Mouse (Mus musculus): ENCODE results near the gene Gm20388. TPM values are rescaled to one million over a fixed set of nuclear protein-coding genes. Genes with fewer than 3 reads are reported as not detected.

Gene Gm20388
- polyA plus RNA-seq, 1 experiment = 49.7 TPM

DNA sequence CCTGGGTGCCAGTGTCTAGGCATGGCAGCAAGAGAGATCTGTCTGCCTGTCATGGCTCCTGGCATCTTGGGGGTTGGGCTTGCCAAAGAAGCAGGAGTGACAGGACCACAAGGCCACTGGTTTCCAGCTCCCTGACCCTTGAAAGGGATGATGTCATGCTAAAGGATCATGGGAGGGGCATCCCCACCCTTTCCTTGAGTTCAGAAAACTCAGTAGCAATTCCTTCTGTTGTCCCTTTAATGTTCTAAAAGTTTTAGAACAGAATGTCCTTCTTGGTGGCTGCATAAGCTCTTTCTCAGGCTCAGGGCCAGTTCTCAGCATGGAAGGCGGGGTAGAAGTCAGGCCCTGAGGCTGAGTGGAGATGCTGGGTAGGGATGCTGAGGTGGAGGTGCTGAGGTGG, 262.6 kb downstream of the Gm20388 start:
- 88% methylated on average over 1 of the region's 1 CpGs for WGBS
- DNase-seq = no peak
- H3K4me1 ChIP-seq (ENCODE audit: control insufficient read depth, insufficient read depth, low read length) = no peaks in the 10 kb centered on the region
- H3K27me3 ChIP-seq (replicated peaks; ENCODE audit: control insufficient read depth, insufficient read depth, low read length) = no peaks in the 10 kb centered on the region; the same call in 1 of the 2 replicates
- H3K36me3 ChIP-seq (ENCODE audit: control insufficient read depth, insufficient read depth, low read length) = no peaks in the 10 kb centered on the region
- no peak overlapping the region for H3K27ac ChIP-seq (ENCODE audit: insufficient read depth, low read depth, low read length)
- no peak overlapping the region for H3K4me3 ChIP-seq (ENCODE audit: insufficient read depth, low read depth, low read length)
- TF ChIP-seq CTCF (conservative IDR thresholded peaks at IDR 0.05; ENCODE audit: insufficient read depth, insufficient read length, low read depth, low read length) = no peak

GRCm38 (mm10) chr8:120174606-120175005, 264.0 kb downstream of the Gm20388 start:
- no peak overlapping the region for H3K27ac ChIP-seq (ENCODE audit: insufficient read depth, low read depth, low read length)
- WGBS = 58% methylated on average over 18 of the region's 18 CpGs
- H3K4me1 ChIP-seq (ENCODE audit: control insufficient read depth, insufficient read depth, low read length) = no peaks in the 10 kb centered on the region
- H3K36me3 ChIP-seq (ENCODE audit: control insufficient read depth, insufficient read depth, low read length) = no peaks in the 10 kb centered on the region
- H3K4me3 ChIP-seq (ENCODE audit: insufficient read depth, low read depth, low read length) = no peak overlapping the region
- DNase-seq = no peak
- no peaks in the 10 kb centered on the region; the same call in 1 of the 2 replicates for H3K27me3 ChIP-seq (replicated peaks; ENCODE audit: control insufficient read depth, insufficient read depth, low read length)
- TF ChIP-seq CTCF (conservative IDR thresholded peaks at IDR 0.05; ENCODE audit: insufficient read depth, insufficient read length, low read depth, low read length) = no peak
- no peak for TF ChIP-seq POLR2A (IDR thresholded peaks at IDR 0.05; ENCODE audit: low read depth, low read length)

DNA sequence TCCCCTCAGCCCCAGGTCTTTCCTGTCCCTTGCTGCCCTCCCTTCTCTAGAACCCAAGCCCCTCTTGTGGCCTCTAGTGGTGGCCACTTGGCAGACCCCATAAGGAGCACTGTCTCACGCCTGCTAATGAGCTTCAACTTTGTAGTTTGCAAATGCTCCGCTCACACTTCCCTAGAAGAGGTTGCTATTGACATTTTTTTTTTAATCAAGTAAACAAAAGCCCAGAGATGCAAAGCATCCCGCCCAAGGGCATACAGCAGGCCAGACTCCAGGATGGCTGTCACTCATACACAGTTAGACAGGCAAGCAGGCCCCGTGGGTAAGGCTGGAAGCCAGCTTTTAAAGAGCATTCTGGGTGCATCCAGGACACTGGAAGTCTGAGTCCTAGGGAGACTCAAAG, 266.0 kb downstream of the Gm20388 start:
- Histone ChIP-seq H3K4me1 (ENCODE audit: control insufficient read depth, insufficient read depth, low read length) (no peaks in the 10 kb centered on the region), H3K27ac (ENCODE audit: insufficient read depth, low read depth, low read length) (no peak overlapping the region), H3K4me3 (ENCODE audit: insufficient read depth, low read depth, low read length) (no peak overlapping the region), H3K27me3 (replicated peaks; ENCODE audit: control insufficient read depth, insufficient read depth, low read length) (no peaks in the 10 kb centered on the region; the same call in 1 of the 2 replicates), H3K36me3 (ENCODE audit: control insufficient read depth, insufficient read depth, low read length) (no peaks in the 10 kb centered on the region)
- no peak for DNase-seq
- TF ChIP-seq CTCF (conservative IDR thresholded peaks at IDR 0.05; ENCODE audit: insufficient read depth, insufficient read length, low read depth, low read length) (no peak), POLR2A (IDR thresholded peaks at IDR 0.05; ENCODE audit: low read depth, low read length) (no peak)
- 69% methylated on average over 4 of the region's 4 CpGs for WGBS

DNA sequence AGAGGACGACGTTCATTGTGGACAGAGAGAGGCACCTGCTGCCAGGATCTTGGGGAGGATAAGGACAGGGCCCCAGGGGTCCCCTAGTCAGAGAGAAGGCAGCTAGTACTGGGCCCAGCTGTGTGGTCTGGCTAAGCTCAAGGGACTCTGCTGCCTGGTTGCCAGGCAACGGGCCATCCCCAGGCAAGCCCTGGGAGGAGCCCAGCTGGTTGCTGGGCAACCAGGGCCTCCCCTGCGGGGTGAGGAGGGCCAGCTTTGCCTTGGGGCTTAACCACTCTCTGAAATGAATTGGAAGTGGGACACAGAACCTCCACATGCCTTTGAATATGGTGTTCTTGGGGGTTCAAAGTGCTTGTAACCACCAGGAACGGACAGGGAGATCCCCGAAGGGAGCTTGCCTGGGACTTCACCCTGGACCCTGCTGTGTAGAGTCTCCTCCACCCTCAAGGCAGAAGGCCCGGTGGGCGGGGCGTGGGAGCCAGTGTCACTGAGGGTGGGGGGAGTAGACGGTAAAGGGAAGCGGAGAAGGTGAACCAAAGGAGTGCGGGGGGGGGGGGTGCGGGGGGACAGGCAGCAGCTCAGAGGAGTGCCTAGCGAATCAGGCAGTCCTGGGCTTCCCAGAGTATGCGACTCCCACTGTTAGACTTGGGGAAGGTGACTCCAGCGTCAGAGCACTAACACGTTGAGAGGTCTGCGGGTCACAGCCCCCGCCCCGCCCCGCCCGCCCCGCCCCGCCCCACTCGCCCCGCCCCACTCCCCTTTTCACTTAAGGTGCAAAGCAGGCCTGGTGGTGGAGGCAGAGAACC, 266.9 kb downstream of the Gm20388 start, which contains the start of gene Fam92b:
Gene Fam92b (minus strand): TSS at position 149 of the 806 bp plus-strand sequence.
- Histone ChIP-seq H3K4me3 (ENCODE audit: insufficient read depth, low read depth, low read length) (no peak within 1 kb of the TSS), H3K27ac (ENCODE audit: insufficient read depth, low read depth, low read length) (no peak within 1 kb of the TSS), H3K4me1 (ENCODE audit: control insufficient read depth, insufficient read depth, low read length) (no peaks in the 10 kb centered on the region), H3K27me3 (replicated peaks; ENCODE audit: control insufficient read depth, insufficient read depth, low read length) (no peaks in the 10 kb centered on the region; the same call in 1 of the 2 replicates), H3K36me3 (ENCODE audit: control insufficient read depth, insufficient read depth, low read length) (no peaks in the 10 kb centered on the region)
- no peak for TF ChIP-seq CTCF (conservative IDR thresholded peaks at IDR 0.05; ENCODE audit: insufficient read depth, insufficient read length, low read depth, low read length)
- TF ChIP-seq POLR2A (IDR thresholded peaks at IDR 0.05; ENCODE audit: low read depth, low read length) = no peak
- WGBS = 10% methylated on average over 26 of the region's 26 CpGs
- no peak for DNase-seq

DNA sequence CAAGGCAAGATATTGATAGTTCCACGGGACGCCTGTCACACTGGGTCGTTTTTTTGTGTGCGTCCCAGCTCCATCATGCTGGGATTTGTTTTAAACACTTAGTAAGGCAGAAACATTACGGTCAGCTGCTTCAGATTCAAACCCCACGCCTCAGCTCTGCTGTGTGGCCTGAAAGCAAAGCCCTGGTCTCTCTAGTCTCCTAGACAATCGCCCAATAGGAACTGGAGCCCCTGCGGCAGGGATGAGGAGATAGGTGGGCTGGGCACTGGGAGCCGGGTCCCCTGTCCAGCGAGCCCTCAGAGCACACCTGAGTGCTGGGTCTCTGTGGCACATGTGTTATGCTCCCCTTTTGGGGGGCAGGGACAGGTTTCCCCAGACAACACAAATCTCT, 267.5 kb downstream of the Gm20388 start:
- DNase-seq = no peak
- H3K27ac ChIP-seq (ENCODE audit: insufficient read depth, low read depth, low read length) = no peak overlapping the region
- no peaks in the 10 kb centered on the region for H3K36me3 ChIP-seq (ENCODE audit: control insufficient read depth, insufficient read depth, low read length)
- H3K4me1 ChIP-seq (ENCODE audit: control insufficient read depth, insufficient read depth, low read length) = no peaks in the 10 kb centered on the region
- TF ChIP-seq CTCF (conservative IDR thresholded peaks at IDR 0.05; ENCODE audit: insufficient read depth, insufficient read length, low read depth, low read length) (no peak), POLR2A (IDR thresholded peaks at IDR 0.05; ENCODE audit: low read depth, low read length) (no peak)
- no peaks in the 10 kb centered on the region; the same call in 1 of the 2 replicates for H3K27me3 ChIP-seq (replicated peaks; ENCODE audit: control insufficient read depth, insufficient read depth, low read length)
- WGBS = 30% methylated on average over 10 of the region's 10 CpGs
- H3K4me3 ChIP-seq (ENCODE audit: insufficient read depth, low read depth, low read length) = no peak overlapping the region

DNA sequence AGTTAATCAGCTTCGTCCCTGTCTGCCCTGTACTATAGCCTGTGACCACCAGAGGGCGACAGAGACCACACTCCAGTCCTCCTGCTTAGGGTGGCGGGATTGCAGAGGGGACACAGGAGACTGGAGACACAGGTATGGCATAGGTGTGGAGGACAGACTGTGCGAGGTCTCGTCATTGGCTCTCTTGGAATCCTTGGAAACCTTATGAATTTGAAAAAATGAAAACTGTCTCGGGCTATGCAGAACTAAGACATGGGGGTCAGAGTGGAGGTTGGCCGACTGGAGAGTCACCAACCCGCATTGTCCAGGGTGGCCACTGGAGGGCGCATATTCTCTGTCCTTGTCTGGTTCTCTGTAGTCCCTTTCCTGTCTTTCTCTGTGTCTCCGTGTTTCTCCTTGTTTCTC, 268.4 kb downstream of the Gm20388 start:
- under 1% methylated on average over 10 of the region's 10 CpGs for WGBS
- Histone ChIP-seq H3K4me1 (ENCODE audit: control insufficient read depth, insufficient read depth, low read length) (no peaks in the 10 kb centered on the region), H3K36me3 (ENCODE audit: control insufficient read depth, insufficient read depth, low read length) (no peaks in the 10 kb centered on the region), H3K4me3 (ENCODE audit: insufficient read depth, low read depth, low read length) (no peak overlapping the region), H3K27me3 (replicated peaks; ENCODE audit: control insufficient read depth, insufficient read depth, low read length) (no peaks in the 10 kb centered on the region; the same call in 1 of the 2 replicates), H3K27ac (ENCODE audit: insufficient read depth, low read depth, low read length) (no peak overlapping the region)
- peak; percentile 92 for DNase-seq
- TF ChIP-seq CTCF (conservative IDR thresholded peaks at IDR 0.05; ENCODE audit: insufficient read depth, insufficient read length, low read depth, low read length) (peak; percentile 93), POLR2A (IDR thresholded peaks at IDR 0.05; ENCODE audit: low read depth, low read length) (no peak)

- H3K4me1 ChIP-seq (ENCODE audit: control insufficient read depth, insufficient read depth, low read length) = no peaks in the 10 kb centered on the region
- TF ChIP-seq CTCF (conservative IDR thresholded peaks at IDR 0.05; ENCODE audit: insufficient read depth, insufficient read length, low read depth, low read length) = no peak
- no peak for TF ChIP-seq POLR2A (IDR thresholded peaks at IDR 0.05; ENCODE audit: low read depth, low read length)
- no peak overlapping the region for H3K27ac ChIP-seq (ENCODE audit: insufficient read depth, low read depth, low read length)
- no peak for DNase-seq
- H3K36me3 ChIP-seq (ENCODE audit: control insufficient read depth, insufficient read depth, low read length) = no peaks in the 10 kb centered on the region
- H3K27me3 ChIP-seq (replicated peaks; ENCODE audit: control insufficient read depth, insufficient read depth, low read length) = no peaks in the 10 kb centered on the region; the same call in 1 of the 2 replicates
- 83% methylated on average over 7 of the region's 7 CpGs for WGBS
- no peak overlapping the region for H3K4me3 ChIP-seq (ENCODE audit: insufficient read depth, low read depth, low read length)
Observed at GRCm38 (mm10) chr8:120180445-120180970, 269.9 kb downstream of the Gm20388 start.

All from kidney, adult 2 months (tissue).